Mouse (Mus musculus) mesoderm, embryonic 11.5 days (tissue): ENCODE data around the gene Srrm3.

Experiments used
- DNase-seq: peaks from one replicate; pipeline ENCODE4 v3.0.0-alpha.2; 2012; ENCODE audit warnings: low read depth, low spot score

The Srrm3 gene

GRCm38 (mm10) chr5:135869661-135870423, 63.2 kb downstream of the Srrm3 start:
- DNase-seq: no peak

GRCm38 (mm10) chr5:135870505-135870904, 63.8 kb downstream of the Srrm3 start:
- no peak for DNase-seq

- no peak for DNase-seq
Measured at GRCm38 (mm10) chr5:135872996-135873395, 66.3 kb downstream of the Srrm3 start.

- no peak for DNase-seq
Measured at GRCm38 (mm10) chr5:135873753-135874152, 67.1 kb downstream of the Srrm3 start.

GRCm38 (mm10) chr5:135877180-135877579, 70.5 kb downstream of the Srrm3 start:
- DNase-seq: peak; percentile 66

- DNase-seq: peak; percentile 79
Measured at GRCm38 (mm10) chr5:135877831-135878231, 71.1 kb downstream of the Srrm3 start.

- no peak for DNase-seq
Measured at GRCm38 (mm10) chr5:135879449-135880158, 72.9 kb downstream of the Srrm3 start.

- DNase-seq: no peak
Measured at GRCm38 (mm10) chr5:135884641-135885040, 78.0 kb downstream of the Srrm3 start.

GRCm38 (mm10) chr5:135887675-135888102, 81.0 kb downstream of the Srrm3 start, which contains the start of gene Hspb1:
TSS of gene Hspb1 (plus strand) at chr5:135887919.
- peak; percentile 58 for DNase-seq

- DNase-seq: no peak
Measured at GRCm38 (mm10) chr5:135888405-135889215, 81.9 kb downstream of the Srrm3 start.

GRCm38 (mm10) chr5:135890323-135890722, 83.6 kb downstream of the Srrm3 start:
- DNase-seq: no peak

GRCm38 (mm10) chr5:135890920-135891319, 84.2 kb downstream of the Srrm3 start:
- no peak for DNase-seq

- no peak for DNase-seq
Measured at GRCm38 (mm10) chr5:135892589-135893351, 86.1 kb downstream of the Srrm3 start.

- no peak for DNase-seq
Measured at GRCm38 (mm10) chr5:135894958-135895357, 88.3 kb downstream of the Srrm3 start.

- DNase-seq: peak; percentile 73
Measured at GRCm38 (mm10) chr5:135898028-135898427, 91.3 kb downstream of the Srrm3 start.

- DNase-seq: no peak
Measured at GRCm38 (mm10) chr5:135898995-135899394, 92.3 kb downstream of the Srrm3 start.

GRCm38 (mm10) chr5:135899833-135900232, 93.1 kb downstream of the Srrm3 start:
- no peak for DNase-seq

- DNase-seq: no peak
Measured at GRCm38 (mm10) chr5:135900701-135901100, 94.0 kb downstream of the Srrm3 start.

GRCm38 (mm10) chr5:135901354-135902095, 94.8 kb downstream of the Srrm3 start:
- no peak for DNase-seq

GRCm38 (mm10) chr5:135903058-135903457, 96.4 kb downstream of the Srrm3 start:
- no peak for DNase-seq
